Mouse (Mus musculus) heart, embryonic 14.5 days (tissue): ENCODE results near the gene Maml3. TPM values are rescaled to one million over a fixed set of nuclear protein-coding genes. Genes with fewer than 3 reads are reported as not detected.

Experiments used
- ATAC-seq: fragments of 200-750 bp; cut with Nextera tagmentation; 2 replicates; pipeline ENCODE4 v1.8.0; 2017; ENCODE audit warnings: low read depth, moderate TSS enrichment; ENCODE audit not compliant: insufficient number of reproducible peaks, insufficient read depth, low FRiP score
- H3K27ac ChIP-seq, 2 experiments: fragments of 200-500 bp in 1 of 2; fragments of 300-500 bp in 1 of 2; sonication (generic) in 1 of 2; replicated peaks in 1 of 2; 2 replicates each; pipeline ENCODE4 v1.5.1; 2012 to 2014; ENCODE audit warnings: low read depth in 2 of 2, low read length in 2 of 2, control low read depth in 1 of 2, mild to moderate bottlenecking in 1 of 2, mixed read lengths in 1 of 2; ENCODE audit not compliant: control insufficient read depth in 1 of 2, insufficient read depth in 1 of 2
- H3K27me3 ChIP-seq: fragments of 300-500 bp; sonication (generic); 2 replicates; pipeline ENCODE4 v1.6.1; 2014; ENCODE audit warnings: mild to moderate bottlenecking, low read length, control low read depth; ENCODE audit not compliant: control insufficient read depth, insufficient read depth
- H3K36me3 ChIP-seq: fragments of 300-500 bp; sonication (generic); 2 replicates; pipeline ENCODE4 v1.6.1; 2014; ENCODE audit warnings: mild to moderate bottlenecking, control low read depth, low read length, mixed read lengths; ENCODE audit not compliant: control insufficient read depth, insufficient read depth
- H3K4me1 ChIP-seq, 2 experiments: fragments of 200-500 bp in 1 of 2; fragments of 300-500 bp in 1 of 2; sonication (generic) in 1 of 2; 2 replicates each; pipeline ENCODE4 v1.6.1; 2012 to 2014; ENCODE audit warnings: low read length in 2 of 2, control low read depth in 1 of 2, mixed read lengths in 1 of 2; ENCODE audit not compliant: control insufficient read depth in 2 of 2, insufficient read depth in 2 of 2
- H3K4me2 ChIP-seq: fragments of 300-500 bp; sonication (generic); 2 replicates; pipeline ENCODE4 v1.6.1; 2014; ENCODE audit warnings: mild to moderate bottlenecking, low read length
- H3K4me3 ChIP-seq, 2 experiments: fragments of 200-500 bp in 1 of 2; fragments of 300-500 bp in 1 of 2; sonication (generic) in 1 of 2; 2 replicates each; pipeline ENCODE4 v1.5.1; 2012 to 2014; ENCODE audit warnings: low read length in 2 of 2, mild to moderate bottlenecking in 2 of 2, control low read depth in 1 of 2, low read depth in 1 of 2, moderate library complexity in 1 of 2; ENCODE audit not compliant: control insufficient read depth in 1 of 2, insufficient read depth in 1 of 2
- H3K9ac ChIP-seq: fragments of 300-500 bp; sonication (generic); 2 replicates; pipeline ENCODE4 v1.6.1; 2014; ENCODE audit warnings: mild to moderate bottlenecking, low read length
- H3K9me3 ChIP-seq: fragments of 300-500 bp; sonication (generic); 2 replicates; pipeline ENCODE4 v1.6.1; 2016; ENCODE audit warnings: low read length, control low read depth; ENCODE audit not compliant: control insufficient read depth
- WGBS: fragments of 180-500 bp; shearing (Covaris S2); extraction: QIAGEN DNeasy Blood & Tissue Kit; methylation state at CpG from one replicate; pipeline ENCODE4 v1.1.7; 2014; 5-methylcytosine and 5-hydroxymethylcytosine counted together
- polyA plus RNA-seq: library from polyadenylated mRNA; unstranded; fragments of >200 nt; fragmentation: Nextera tagmentation; extraction: Ambion mirVana; gene quantifications from 2 replicates; pipeline ENCODE4 v1.2.1, GENCODE M21; 2014

Gene Maml3
- polyA plus RNA-seq, 1 experiment from 2014 or later = 2.9 TPM

DNA sequence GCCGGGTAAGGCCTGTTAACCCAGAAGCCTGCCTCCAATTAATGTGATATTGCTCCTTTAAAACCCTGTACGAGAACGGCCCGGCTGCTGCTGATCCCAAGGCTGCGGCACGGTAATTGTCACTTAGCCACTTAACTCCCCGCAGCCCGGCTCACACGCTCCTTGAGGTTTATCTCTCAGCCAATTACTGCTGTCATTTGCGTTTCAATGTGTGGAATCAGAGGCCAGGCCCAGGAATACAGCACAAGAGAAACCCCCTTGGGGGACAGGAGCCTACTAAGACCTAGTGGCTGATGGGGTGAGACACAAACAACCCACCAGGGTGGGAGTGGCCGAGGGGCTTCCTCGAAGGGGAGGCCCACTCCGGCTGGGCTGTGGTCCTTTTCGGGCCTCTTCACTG is 60.2 kb downstream of the Maml3 start:
- Histone ChIP-seq H3K27ac (peak overlapping the region; percentile 66 to 94), H3K36me3 (no peaks in the 10 kb centered on the region), H3K27me3 (no peaks in the 10 kb centered on the region), H3K4me3 (peak overlapping the region; percentile 25 to 38; a peak in 3 of 4 replicates), H3K9me3 (no peaks in the 10 kb centered on the region), H3K9ac (peak overlapping the region; percentile 71), H3K4me1 (peaks cover 28 to 43% of the 10 kb centered on the region in 2 experiments), H3K4me2 (peak overlapping the region; percentile 81)
- ATAC-seq = no peak
- WGBS = 7% methylated on average over 14 of the region's 14 CpGs

DNA sequence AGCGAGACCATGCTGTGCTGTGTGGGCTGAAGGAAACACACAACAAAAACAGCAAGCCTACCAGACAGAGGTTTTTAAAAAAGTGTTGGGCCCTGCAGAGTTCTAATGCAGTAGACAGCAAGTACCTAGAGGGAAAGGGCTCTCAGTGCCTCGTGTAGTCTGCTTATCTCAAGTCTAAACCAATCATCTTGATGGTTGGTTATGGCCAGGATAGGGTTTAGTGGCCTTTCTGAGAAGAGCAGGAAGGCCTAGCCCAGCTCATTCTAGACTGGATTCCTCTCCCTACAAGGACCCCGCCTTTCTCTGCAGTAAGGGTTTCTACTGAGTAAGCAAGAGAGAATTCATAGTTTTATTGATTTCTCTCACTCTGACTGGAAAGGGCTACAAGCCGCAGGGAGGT is 61.0 kb downstream of the Maml3 start:
- no peaks in the 10 kb centered on the region for H3K27me3 ChIP-seq
- no peaks in the 10 kb centered on the region for H3K9me3 ChIP-seq
- H3K27ac ChIP-seq = no peak overlapping the region; a peak in 1 of 4 replicates
- no peak overlapping the region for H3K4me3 ChIP-seq
- peaks cover 28 to 43% of the 10 kb centered on the region in 2 experiments for H3K4me1 ChIP-seq
- 60% methylated on average over 4 of the region's 4 CpGs for WGBS
- H3K4me2 ChIP-seq = peak overlapping the region; percentile 81; the same call in 1 of the 2 replicates
- peak overlapping the region; percentile 71; the same call in 1 of the 2 replicates for H3K9ac ChIP-seq
- no peak for ATAC-seq
- no peaks in the 10 kb centered on the region for H3K36me3 ChIP-seq

- H3K36me3 ChIP-seq = no peaks in the 10 kb centered on the region
- no peaks in the 10 kb centered on the region for H3K9me3 ChIP-seq
- no peak overlapping the region for H3K4me2 ChIP-seq
- WGBS = 75% methylated on average over 3 of the region's 3 CpGs
- peaks cover 27 to 36% of the 10 kb centered on the region in 2 experiments for H3K4me1 ChIP-seq
- H3K27me3 ChIP-seq = no peaks in the 10 kb centered on the region
- H3K9ac ChIP-seq = no peak overlapping the region
- H3K27ac ChIP-seq = no peak overlapping the region
- no peak overlapping the region for H3K4me3 ChIP-seq
- ATAC-seq = no peak
Measured at GRCm38 (mm10) chr3:52042680-52043079, 62.2 kb downstream of the Maml3 start.

DNA sequence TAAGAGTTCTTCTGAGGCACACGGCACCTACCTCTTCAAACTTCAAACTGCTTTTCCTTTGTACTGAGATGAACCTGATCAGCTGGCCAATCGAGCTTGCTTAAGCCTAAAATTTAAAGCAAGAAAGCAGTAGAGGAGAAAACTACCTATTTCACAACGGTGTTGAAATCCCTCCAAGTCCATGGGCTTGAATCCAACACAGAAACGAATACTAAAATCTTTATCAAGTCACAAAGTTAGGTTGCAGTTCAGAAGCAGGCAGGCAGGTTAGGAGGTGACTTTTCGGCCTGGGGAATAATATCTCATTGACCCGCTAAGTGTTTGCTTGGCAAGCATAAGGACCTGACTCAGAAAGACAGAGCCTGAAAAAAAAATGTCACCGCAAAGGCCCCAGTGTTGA is 64.9 kb downstream of the Maml3 start:
- ATAC-seq = no peak
- Histone ChIP-seq H3K27ac (no peak overlapping the region), H3K4me1 (peaks cover 9 to 14% of the 10 kb centered on the region in 2 experiments), H3K9me3 (no peaks in the 10 kb centered on the region), H3K4me3 (no peak overlapping the region), H3K9ac (no peak overlapping the region), H3K27me3 (no peaks in the 10 kb centered on the region), H3K36me3 (no peaks in the 10 kb centered on the region), H3K4me2 (no peak overlapping the region)
- WGBS = 76% methylated on average over 7 of the region's 7 CpGs

DNA sequence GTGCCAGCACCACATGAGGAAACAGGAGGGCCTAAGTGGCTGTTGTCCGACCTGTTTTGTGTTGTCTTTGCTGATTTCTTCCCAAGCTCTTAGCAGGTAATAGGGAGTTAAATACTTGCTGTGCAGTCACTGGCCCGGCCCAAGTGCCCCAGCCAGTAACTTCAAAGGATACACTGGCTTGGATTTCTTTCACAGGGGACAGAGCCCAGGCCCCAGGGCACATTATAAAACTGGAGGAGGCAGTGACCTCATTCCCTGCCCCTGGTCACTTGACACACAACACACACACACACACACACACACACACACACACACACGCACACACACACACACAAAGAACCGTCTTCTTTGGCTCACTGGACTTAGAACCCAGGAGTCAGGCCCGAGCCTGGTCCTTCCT is 67.6 kb downstream of the Maml3 start:
- no peak for ATAC-seq
- no peak overlapping the region for H3K27ac ChIP-seq
- H3K4me1 ChIP-seq = peaks cover 4% of the 10 kb centered on the region in 2 experiments; a peak in 2 of 4 replicates
- H3K36me3 ChIP-seq = no peaks in the 10 kb centered on the region
- no peaks in the 10 kb centered on the region for H3K9me3 ChIP-seq
- H3K9ac ChIP-seq = no peak overlapping the region
- H3K4me2 ChIP-seq = no peak overlapping the region
- H3K27me3 ChIP-seq = no peaks in the 10 kb centered on the region
- WGBS = 71% methylated on average over 5 of the region's 5 CpGs
- H3K4me3 ChIP-seq = no peak overlapping the region

DNA sequence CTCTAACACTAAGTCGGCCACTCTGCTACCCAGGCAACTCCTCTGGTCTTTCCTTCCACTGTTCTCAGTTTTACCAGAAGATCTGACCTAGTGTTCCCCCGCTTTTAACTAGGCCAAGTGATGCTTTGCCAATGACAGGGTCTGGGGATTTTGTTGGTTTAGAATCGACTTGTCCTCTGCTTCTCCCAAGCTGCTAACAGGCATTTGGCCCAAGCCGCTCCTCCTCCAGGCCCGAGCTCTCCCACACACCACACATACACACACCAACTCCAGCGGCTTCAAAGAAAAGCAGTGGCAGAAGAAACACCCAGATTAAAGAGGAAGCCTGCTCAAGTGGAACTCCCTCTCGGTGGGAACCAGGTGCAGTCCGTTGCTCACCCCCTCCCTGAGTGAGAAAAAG is 69.5 kb downstream of the Maml3 start:
- no peak overlapping the region for H3K9ac ChIP-seq
- WGBS = 46% methylated on average over 8 of the region's 8 CpGs
- peaks cover 6 to 8% of the 10 kb centered on the region in 2 experiments for H3K4me1 ChIP-seq
- no peaks in the 10 kb centered on the region for H3K9me3 ChIP-seq
- no peaks in the 10 kb centered on the region for H3K36me3 ChIP-seq
- no peaks in the 10 kb centered on the region for H3K27me3 ChIP-seq
- H3K4me3 ChIP-seq = no peak overlapping the region
- H3K27ac ChIP-seq = no peak overlapping the region
- no peak overlapping the region for H3K4me2 ChIP-seq
- no peak for ATAC-seq

DNA sequence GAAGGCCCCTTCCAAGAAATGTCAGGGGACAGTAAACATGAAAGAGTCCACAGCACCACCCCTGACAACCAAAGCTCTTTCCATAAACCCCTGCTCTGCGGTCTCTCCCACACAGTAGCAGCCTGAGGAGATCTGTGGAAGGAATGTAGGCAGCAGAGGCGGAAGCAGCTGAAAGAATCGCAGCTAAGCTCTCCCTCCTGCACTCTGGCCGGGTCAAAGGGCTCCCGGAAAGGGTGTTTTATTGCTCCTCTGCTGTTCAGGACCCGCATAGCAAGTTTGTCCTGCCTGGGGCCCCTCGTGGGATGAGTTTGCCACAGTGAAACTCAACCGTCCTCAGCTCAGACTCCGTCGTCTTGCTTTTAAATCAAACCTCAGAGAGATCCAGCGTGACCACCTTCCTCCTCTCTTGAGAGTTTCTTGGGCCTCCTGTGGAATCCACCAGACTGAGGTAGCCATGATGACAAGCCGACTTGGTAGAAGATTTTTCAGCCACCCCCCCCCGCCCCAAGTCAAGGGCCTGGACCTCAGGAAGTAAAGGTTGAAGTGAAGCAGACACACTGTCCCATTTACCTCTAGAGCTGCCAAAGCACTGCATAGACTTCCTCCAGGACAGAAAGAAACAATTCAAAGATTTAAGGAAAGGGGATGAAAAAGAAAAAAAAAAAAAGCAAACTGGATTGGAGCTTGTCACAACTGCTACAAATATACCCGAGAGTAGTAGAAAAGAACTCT is 70.9 kb downstream of the Maml3 start:
- Histone ChIP-seq H3K27ac (no peak overlapping the region), H3K9ac (no peak overlapping the region; the same call in 1 of the 2 replicates), H3K9me3 (no peaks in the 10 kb centered on the region), H3K36me3 (no peaks in the 10 kb centered on the region), H3K4me1 (peaks cover 11 to 16% of the 10 kb centered on the region in 2 experiments), H3K4me2 (no peak overlapping the region), H3K27me3 (no peaks in the 10 kb centered on the region), H3K4me3 (no peak overlapping the region)
- no peak for ATAC-seq
- WGBS = 34% methylated on average over 14 of the region's 14 CpGs

DNA sequence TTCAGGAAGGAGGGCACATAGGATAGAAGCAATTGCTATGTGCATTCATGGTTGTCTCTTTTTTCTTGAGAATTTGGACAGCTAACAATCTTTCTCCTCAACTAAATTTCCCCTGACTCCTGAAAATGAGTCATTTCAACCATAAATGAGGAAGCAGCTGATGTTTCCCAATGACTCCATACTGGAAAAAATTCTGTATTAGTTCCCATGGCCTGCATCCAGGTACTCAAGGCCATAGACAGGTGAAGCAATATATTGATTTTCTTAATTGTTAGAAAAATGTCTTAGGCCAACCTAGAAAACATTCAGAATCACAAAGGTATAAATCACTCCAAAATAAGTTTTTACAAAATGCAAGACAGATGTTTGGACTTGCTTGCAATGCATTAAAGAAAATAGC is 73.5 kb downstream of the Maml3 start:
- no peaks in the 10 kb centered on the region for H3K9me3 ChIP-seq
- H3K4me2 ChIP-seq = no peak overlapping the region
- H3K4me1 ChIP-seq = peaks cover 11 to 16% of the 10 kb centered on the region in 2 experiments
- H3K4me3 ChIP-seq = no peak overlapping the region
- H3K9ac ChIP-seq = no peak overlapping the region
- no peak for ATAC-seq
- H3K27ac ChIP-seq = no peak overlapping the region
- H3K36me3 ChIP-seq = no peaks in the 10 kb centered on the region
- H3K27me3 ChIP-seq = no peaks in the 10 kb centered on the region
